Mouse (Mus musculus): ENCODE measurements around the gene Nlrc5. TPM values are rescaled to one million over a fixed set of nuclear protein-coding genes. Genes with fewer than 3 reads are reported as not detected.

The Nlrc5 gene
- polyA plus RNA-seq, 1 experiment from 2014 or later: not detected

DNA sequence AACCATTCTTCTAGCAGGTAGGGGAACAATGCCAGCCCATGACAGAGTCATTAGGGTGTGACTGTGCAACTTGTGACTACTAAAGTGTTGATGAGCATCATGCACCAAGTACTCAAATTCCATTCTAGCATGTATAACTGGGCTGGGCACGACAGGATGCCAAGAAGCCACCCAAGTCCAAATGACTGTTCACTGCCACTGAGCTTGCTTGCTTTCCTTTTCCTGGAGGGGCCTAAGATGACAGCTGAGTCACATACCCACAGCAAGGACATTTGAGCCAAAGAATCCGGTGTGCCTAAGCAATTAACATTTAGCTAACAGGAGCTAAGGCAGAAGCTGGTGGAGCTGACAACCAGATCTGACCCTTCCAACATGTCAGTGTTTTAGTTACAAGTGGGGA lies 137.7 kb downstream of the Nlrc5 start:
- DNase-seq (ENCODE audit: low spot score): no peak
- no peak overlapping the region for H3K4me3 ChIP-seq
- H3K9me3 ChIP-seq: no peaks in the 10 kb centered on the region
- no peaks in the 10 kb centered on the region for H3K27me3 ChIP-seq (ENCODE audit: insufficient read depth, poor library complexity, severe bottlenecking)
- no peaks in the 10 kb centered on the region for H3K4me1 ChIP-seq
- H3K27ac ChIP-seq: no peak overlapping the region
- peaks cover 37% of the 10 kb centered on the region for H3K36me3 ChIP-seq
- WGBS: 80% methylated on average over 2 of the region's 2 CpGs

DNA sequence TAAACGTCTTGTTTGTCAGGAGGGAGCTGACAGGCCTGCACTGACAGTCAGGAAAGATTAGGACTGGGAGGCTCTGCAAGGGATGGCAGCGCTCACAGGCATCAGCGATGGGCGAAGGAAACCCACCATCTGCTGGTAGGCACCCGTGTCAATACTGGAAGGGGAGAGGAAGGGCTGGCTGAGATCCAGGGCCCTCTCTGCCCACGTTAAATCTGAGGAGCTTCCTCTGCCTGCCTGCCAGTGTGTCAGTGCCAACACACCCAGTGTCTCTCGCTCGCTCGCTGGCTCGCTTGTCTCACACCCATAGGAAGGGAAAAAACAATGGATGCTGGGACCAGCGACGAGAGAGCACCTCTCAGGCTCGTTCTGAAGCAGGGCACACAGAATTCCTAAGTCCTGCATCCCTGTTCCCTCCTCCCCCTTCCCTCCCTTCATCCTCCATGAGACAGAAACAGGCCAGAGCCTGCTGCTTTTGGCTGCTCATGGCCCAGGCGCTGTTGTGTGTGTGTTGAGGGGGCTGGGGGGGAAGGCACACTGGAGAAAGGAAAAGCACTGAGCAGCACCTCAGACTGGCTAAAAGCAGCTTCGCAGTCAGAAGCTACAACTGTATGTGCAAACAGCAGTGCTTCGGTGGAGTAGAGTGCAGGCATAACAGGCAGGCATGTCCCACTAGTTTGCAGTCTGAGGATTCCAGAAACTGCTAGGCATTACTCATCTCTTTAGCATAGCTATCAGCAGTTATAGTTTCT lies 140.2 kb downstream of the Nlrc5 start:
- H3K27me3 ChIP-seq (ENCODE audit: insufficient read depth, poor library complexity, severe bottlenecking): no peaks in the 10 kb centered on the region
- no peaks in the 10 kb centered on the region for H3K9me3 ChIP-seq
- 90% methylated on average over 16 of the region's 16 CpGs for WGBS
- no peak overlapping the region for H3K4me3 ChIP-seq
- no peak overlapping the region for H3K27ac ChIP-seq
- DNase-seq (ENCODE audit: low spot score): no peak
- H3K36me3 ChIP-seq: peaks cover 61% of the 10 kb centered on the region
- H3K4me1 ChIP-seq: no peaks in the 10 kb centered on the region

DNA sequence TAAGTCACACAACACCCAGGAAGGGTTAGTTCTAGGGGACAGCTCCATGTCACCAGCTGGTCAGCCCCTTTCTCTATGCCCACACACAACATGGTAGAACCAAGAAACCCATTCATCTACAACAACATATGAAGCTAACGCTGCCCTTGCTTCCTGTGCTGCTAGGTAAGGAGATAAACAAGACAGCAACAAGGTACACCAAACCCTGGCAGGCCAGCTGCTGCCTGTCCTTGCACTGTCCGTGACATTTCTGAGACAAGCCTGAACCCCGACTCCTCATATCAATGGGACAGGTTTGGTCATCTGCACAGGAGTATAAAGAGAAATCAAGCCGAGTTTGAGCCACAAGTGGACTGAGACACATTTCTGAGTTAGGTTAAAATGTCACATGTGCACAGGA lies 141.0 kb downstream of the Nlrc5 start:
- Histone ChIP-seq H3K4me3 (no peak overlapping the region), H3K36me3 (peaks cover 67% of the 10 kb centered on the region), H3K27ac (no peak overlapping the region), H3K9me3 (no peaks in the 10 kb centered on the region), H3K27me3 (ENCODE audit: insufficient read depth, poor library complexity, severe bottlenecking) (no peaks in the 10 kb centered on the region), H3K4me1 (no peaks in the 10 kb centered on the region)
- DNase-seq (ENCODE audit: low spot score): no peak
- WGBS: 94% methylated on average over 4 of the region's 4 CpGs

Small RNA genes lying within 50 kb of the gene (microRNA-seq; reads per million reads assigned to microRNA genes)
- not detected for gene Mir7072

Other genes with a start within 250 kb of the Nlrc5 start
- 98.2 and 118 TPM in 2 replicates for gene Nup93, start 219.8 kb upstream of the Nlrc5 start, polyA plus RNA-seq (2016; fragmentation: Nextera tagmentation; extraction: Ambion mirVana)
- 0.06 TPM in 1 of 2 replicates, not detected in the other for gene Slc12a3, start 105.2 kb upstream of the Nlrc5 start, polyA plus RNA-seq (2016; fragmentation: Nextera tagmentation; extraction: Ambion mirVana)
- gene Herpud1, start 47.9 kb upstream of the Nlrc5 start, polyA plus RNA-seq (2016; fragmentation: Nextera tagmentation; extraction: Ambion mirVana): 75.5 and 90.8 TPM in 2 replicates
- 5.6 and 6.8 TPM in 2 replicates for gene Cpne2, start 98.6 kb downstream of the Nlrc5 start, polyA plus RNA-seq (2016; fragmentation: Nextera tagmentation; extraction: Ambion mirVana)
- 27.6 and 34.2 TPM in 2 replicates for gene Rspry1, start 167.6 kb downstream of the Nlrc5 start, polyA plus RNA-seq (2016; fragmentation: Nextera tagmentation; extraction: Ambion mirVana)
- 43.8 and 53.7 TPM in 2 replicates for gene Fam192a, start 167.6 kb downstream of the Nlrc5 start, polyA plus RNA-seq (2016; fragmentation: Nextera tagmentation; extraction: Ambion mirVana)
- 131 and 141 TPM in 2 replicates for gene Arl2bp, start 232.2 kb downstream of the Nlrc5 start, polyA plus RNA-seq (2016; fragmentation: Nextera tagmentation; extraction: Ambion mirVana)